Mouse (Mus musculus) lung, postnatal 0 days (tissue): ENCODE data around the gene Lsm4.

Experiments
- CTCF ChIP-seq: IDR thresholded peaks from 2 replicates; pipeline ENCODE4 v1.5.1; 2016; ENCODE audit warnings: antibody characterized with exemption, mild to moderate bottlenecking
- EP300 ChIP-seq: IDR thresholded peaks from 2 replicates; pipeline ENCODE4 v1.6.1; 2016; ENCODE audit warnings: antibody characterized with exemption, mild to moderate bottlenecking, control low read depth

GRCm38 (mm10) chr8:70726721-70727120 lies 53.7 kb downstream of the Lsm4 start:
- TF ChIP-seq EP300 (no peak), CTCF (no peak)
